Mouse (Mus musculus) naive thymus-derived CD4-positive, alpha-beta T cell, adult 2 months (primary cell): ENCODE measurements at regions not wholly inside any gene's neighbourhood (a gene's known extent, or its start where the extent isn't known, plus 50 kb on each side); places are given as distances from the start of the nearest gene placed in this dataset.

Experiments
- DNase-seq: peaks from one replicate; pipeline ENCODE4 v3.0.0-alpha.2; 2011; ENCODE audit warnings: low read depth

DNA sequence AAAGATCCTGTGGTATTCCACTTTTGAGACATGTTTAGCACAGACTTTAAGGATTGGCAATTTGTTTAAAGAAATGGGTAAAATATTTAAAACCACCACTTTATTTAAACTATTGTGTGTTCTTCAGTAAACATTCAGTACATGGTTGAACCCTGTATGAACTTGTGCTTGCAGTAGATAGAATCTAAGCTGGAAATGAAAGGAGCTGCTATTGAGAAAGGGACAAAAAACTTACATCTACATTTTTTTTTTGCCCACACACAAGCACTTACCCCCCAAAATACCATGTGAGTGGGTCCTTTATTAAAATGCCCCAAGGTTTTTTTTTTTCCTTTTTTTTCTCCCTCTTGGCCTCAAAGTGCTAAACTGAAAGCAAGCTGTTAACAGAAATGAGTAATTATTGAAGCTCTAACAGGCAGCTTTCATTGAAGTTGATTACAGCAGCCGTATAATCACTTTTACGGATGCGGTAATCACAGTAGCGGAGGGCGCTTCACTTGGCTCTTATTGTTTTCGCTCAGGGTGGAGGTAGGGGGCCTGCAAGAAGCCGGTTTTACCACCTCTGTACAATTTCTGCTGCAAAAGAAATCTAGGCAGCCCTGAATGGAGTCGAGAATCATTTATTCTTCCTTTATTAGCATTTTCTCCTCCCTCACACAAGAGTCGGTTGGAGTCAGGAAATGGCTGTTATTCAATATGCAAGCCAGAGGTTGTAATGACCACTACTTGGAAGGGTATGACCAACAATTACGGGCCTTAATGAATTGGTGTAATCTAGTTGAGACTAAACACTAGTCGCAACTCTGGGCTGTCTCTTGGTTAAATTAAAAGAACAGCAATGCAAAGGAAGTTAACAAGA lies 257.7 kb downstream of the Lmo4 start:
- no peak for DNase-seq

DNA sequence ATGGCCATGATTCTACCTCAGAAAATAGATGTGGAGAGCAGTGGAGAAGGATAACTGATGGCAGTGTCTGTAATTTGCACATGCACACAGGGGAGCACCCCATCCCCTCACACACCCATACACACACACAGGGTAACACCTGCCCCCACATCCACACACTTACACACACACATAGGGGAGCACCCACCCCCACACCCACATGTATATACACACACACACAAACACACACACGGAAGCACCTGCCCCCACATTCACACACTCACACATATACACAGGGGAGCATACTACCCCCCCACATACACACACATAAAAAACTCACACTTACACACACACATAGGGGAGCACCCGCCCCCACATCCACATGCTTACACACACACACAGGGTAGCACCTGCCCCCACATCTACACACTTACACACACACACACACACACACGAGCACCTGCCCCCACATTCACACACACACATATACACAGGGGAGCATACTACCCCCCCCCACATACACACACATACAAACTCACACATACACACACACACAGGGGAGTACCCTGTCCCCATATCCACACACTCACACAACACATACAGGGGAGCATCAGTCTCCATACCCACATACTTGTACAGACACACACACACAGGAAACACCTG lies 265.8 kb downstream of the Lmo4 start:
- no peak for DNase-seq

DNA sequence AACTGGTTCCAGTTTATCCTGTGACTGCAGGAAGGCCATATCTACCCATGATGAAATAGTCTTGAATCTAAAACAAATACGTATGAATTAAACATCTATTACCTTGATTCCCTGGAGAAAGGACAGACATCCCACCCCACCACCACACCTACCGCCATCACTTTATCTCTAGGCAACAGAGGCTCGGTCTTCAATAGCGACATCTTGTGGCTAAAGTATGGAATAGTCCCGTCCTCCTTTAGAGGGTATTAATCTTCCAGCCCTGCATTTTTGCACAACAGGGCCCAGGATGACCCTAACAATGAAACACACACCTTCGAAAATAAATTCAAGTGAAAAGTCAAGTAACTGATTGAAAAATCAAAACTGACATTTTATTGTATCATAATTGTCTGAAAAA lies 279.7 kb downstream of the Lmo4 start:
- no peak for DNase-seq

DNA sequence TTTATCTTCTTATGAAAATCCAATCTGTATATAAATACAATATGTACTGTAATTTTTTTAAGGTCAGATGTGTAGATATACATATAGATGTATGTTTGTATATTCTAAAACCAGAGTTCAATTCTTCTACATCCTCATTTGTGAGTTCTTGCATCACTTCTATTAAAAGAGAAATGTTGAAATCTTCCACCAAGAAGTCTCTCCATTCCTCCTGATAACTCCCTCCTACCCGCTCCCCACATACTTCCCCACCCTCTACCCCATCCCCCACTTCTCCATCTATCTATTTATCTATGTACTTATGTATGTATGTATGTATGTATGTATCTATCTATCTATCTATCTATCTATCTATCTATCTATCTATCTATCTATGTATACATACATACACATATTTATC lies 285.3 kb downstream of the Lmo4 start:
- no peak for DNase-seq

DNA sequence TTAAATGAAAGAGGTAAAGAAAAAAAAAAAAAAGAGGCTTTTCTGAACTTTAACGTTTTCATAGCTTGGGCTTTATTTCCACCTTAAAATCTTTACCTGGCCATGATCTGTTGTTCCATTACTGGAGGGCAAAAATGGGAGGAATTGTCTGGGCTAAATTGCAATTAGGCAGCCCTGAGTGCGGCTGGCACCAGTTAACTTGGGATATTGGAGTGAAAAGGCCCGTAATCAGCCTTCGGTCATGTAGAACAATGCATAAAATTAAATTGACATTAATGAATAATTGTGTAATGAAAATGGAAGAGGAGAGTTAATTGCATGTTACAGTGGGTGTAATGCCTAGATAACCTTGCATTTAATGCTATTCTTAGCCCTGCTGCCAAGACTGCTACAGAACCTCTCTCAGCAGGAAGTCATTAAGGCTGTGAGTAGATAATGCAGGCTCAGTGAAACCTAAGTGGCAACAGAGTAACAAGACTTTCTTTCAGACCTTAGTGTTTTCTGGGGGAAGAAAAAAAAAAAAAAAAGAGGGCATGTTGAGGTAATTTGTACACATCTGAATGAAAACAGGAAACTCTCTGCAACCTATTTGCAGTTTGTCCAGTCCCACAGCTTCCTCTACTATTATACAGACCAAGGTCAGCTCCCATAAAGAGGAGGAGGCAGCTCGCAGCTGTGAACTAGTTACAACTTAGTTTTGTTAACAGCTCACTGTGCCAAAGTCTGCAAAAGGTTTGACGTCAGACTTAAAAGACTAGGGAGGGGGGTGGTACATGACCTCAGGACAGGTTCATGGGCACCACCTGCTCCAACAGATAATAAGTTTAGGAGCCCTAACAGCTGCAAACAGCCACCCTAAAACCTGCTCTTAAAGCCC lies 290.4 kb downstream of the Lmo4 start:
- DNase-seq = no peak

DNA sequence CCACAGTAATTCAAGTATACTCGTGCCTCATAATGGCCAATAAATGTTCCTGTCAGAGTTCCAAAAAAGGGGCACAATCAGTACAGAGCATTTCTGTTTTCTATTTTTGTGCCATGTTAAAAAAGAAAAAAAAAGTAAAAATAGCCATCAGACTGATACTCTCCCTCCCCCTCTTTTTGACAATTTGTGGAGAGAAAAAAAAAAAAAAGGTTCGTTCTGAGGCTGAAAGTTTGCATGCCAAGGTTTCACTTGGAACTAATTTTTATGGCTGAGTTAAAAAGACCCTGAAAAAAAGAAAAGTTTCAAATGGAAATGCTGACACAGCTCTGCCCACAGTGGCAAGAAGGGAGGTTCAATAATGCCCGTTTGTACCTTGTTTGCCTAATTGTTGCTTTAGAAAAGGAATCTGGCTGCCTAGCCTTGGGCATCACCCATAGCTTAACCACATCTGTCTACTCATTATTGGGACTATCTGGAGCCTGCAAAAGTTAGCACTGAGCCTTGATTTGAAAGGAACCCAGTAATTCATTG lies 291.9 kb downstream of the Lmo4 start:
- DNase-seq = no peak

DNA sequence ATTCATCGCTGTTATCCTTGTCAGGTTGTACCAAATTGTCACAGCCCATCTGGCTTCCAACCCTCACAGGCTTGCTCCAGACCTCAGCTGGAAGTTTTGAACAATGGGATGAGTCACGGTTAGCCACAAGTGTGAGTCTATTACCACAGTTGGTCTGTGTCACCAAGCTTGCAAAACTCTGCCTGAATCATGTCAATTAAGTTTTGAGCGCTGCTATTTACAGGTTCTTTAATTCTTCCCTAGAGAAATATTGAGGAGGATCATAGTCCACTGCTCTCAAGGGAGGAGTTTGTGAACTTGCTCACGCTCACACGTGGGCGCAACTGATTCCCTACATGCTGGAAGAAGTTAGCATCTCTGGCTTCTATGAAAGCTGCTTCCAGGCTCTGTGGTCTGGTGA lies 292.6 kb downstream of the Lmo4 start:
- no peak for DNase-seq

DNA sequence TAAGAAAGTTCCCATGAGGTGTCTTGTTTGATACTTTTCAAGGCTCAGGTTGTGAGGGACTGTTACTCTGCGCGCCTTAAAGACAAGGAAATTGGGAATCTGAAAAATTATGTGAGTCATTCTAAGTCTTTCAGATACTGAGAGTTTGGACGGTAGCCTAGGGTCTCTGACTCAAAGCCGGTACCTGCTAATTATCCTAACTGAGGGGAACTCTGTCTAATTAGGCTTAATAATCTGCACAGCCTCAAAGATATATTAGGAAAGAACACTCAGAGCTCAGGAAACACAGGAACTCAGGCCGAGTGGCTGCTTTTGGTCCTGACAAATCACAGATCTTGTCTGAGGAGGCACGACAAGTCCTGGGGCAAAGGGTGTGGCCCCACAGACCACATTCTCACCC lies 295.7 kb downstream of the Lmo4 start:
- no peak for DNase-seq

DNA sequence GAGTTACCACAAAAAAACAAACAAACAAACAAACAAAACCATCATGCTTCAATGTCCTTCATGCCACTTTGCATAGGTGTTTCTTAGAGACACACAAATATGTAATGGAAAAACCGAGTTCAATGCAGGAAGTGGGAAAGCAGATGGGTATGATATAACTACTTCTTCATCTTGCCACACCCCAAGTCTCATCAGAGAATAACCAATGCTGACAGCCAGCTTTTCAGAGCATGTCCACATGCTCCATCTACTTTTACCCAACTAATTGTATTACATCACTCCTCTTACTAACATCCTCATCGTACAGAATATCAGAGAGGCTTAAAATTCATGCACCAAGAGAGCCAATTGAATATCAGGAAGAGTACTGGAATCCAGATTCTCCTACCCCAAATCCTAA lies 301.6 kb downstream of the Lmo4 start:
- DNase-seq = no peak

DNA sequence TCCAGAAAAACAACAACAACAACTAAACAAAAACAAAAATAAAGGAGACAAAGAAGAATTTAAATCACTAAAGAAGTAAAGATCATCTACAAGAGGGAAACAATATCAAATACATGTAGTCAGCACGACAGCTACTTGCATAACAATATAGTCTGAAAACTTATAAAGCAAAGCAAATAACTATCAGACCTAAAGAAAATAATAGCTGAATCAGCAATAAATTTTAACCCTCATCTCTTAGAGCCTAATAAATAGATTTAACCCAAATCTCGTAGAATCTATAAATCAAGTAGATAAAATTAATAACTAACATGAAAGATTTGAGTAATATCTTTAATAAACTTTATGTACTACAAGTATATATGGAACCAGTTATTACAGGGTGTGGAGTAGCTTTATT lies 324.2 kb downstream of the Lmo4 start:
- DNase-seq = no peak

DNA sequence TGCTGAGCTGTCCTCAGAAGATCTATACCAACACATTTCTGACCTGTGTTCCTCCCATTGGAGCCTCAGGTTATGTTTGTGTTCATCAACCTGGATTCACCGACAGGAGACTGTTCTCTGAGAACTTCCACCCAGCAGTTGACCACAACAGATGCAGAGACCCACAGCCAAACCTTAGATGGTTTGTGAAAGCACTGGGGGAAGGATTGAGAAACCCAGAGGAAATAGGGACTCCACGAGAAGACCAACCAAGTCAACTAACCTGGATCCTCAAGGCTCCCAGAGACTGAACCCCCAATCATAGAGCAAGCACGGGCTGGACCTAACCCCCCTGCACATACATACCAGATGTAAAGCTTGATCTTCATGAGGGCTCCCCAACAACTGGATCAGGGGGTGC lies 331.1 kb downstream of the Lmo4 start:
- no peak for DNase-seq

DNA sequence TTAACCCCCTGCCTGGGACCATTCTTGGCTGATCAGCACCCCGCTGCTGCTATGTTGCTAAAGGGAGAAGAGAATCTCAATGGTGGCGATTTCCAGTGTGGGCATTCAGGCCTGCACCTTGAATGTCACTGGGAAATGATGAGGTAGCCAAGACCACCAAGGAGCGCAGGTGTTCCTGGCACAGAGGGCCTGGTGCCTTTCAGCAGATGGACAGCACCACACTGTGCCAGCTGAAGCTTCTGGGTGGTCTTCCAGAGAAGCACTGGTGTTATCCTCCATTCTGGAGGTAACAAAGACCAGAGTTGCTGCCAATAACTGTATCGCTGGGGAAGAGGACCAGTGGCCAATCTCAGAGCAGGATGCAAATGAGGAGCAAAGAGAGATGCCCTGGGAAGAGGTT lies 338.5 kb downstream of the Lmo4 start:
- DNase-seq = no peak

DNA sequence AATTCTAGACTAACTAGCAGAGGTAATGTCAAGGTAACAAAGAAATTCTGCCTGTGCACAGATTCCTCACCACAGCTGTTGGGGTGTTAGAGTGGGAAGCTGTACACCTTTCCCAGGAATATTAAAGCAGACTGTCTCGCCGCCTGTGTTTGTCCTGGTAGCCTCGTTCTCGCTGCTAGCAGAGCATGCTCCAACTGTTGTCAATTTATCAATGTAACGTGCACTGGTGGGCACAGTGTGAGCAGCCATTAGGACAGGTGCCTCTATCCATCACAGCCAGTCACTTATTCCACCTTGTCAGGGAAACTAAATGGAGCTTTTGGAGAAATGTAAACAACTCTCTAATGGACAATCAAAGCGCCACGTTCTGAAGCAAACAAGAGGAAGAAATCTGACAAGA lies 339.4 kb downstream of the Lmo4 start:
- no peak for DNase-seq

DNA sequence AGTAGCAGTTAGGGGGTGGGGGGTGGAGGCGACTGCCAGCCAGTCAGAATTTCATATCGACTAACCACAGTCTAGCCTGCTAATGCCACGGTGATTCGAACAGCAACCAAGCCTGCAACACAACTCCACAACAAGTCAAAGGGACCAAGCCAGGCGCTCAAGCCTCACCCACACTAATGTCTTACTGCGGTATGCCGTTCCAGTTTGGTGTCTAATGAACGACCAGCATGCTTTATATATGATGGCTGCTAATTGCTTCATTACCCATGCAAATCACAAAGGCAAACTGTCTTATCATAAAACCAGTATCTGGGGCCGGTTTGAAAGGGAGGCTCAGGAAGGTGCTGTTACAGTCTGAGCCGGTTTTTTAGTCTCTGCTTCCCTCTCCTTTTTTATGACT lies 340.5 kb downstream of the Lmo4 start:
- DNase-seq = no peak

DNA sequence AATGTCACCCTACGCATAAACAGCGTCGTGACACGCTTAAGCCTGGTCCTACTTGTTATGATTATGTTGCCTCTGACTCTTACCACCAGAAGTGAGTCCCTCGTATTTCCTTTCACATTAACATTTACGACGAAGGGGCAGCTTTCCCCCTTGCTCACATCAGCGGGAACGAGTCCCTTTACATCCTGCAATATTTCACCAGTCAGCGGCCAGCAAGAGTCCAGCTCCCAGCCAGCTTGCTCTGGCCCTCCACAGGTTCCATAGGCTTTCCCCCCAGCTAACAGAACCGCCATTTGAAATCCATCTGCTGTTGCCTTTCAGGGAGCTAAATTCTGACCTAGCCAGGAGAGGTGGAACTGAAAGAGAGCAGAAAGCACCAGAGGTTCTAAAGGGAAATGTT lies 342.5 kb downstream of the Lmo4 start:
- no peak for DNase-seq

DNA sequence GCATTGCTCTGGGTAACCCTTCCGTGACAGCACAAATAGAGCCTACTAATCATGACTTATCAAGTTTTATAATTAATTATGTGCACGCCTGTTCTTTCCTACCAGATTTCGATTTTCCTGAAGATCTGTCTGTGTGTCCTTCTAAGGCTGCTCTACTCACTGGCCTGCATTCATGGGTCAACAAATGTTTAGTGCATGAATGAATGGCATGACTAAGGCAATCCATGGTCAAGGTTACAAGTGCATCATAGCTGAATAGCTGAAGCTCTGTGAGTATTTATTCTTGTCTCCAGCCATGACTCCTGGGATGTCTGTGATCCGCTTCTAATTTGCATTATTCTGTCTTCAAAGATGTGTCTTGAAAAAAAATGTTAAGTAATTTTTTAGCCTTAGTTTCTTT lies 343.2 kb downstream of the Lmo4 start:
- DNase-seq = no peak

DNA sequence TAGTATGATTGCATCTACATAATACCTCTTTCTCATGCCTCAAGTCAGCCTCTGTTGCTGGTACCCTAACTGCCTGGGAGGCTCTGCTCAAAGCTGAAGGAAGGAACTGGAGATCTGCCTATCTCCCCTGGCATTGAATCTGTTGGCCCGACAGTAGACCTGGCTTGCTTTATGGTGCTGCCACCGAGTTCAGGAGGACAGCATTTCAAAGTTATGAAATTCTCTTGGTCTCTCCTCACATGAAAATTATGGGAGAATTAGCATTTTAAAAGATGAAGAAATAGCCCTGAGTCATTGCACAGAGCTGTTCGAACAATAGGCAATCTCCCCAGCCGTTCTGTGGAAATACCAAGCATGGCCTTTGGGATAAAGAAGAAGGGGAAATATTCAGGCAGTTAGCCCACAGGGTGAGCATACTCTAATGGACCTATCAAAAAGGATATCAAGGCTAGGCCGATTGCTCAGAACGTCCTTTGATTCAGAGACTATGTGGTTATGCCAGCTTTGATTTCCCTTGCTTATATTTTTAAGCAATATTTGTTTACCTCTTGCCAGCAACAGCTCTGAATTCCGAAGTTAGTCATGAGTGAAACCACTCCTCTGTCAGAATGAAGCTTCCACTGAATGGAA lies 369.3 kb downstream of the Lmo4 start:
- no peak for DNase-seq

DNA sequence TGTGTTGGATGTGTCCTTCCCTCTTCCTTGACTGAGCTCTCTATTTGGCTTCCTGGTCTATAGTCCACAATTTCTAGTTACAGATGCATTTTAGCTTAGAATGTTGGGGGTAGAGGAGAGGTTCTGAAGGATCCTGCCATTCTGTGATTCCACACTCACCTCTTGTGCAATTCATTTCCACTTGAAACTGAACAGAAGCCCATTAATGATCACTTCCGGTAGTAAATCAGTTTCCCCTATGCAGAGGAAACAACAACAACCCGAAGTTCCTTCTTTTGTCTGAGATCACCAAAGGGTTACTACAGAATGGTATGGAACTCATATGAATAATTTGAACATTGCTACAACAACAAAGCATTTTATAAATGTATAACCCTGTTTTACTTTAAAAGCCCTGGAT lies 370.3 kb downstream of the Lmo4 start:
- DNase-seq = no peak

DNA sequence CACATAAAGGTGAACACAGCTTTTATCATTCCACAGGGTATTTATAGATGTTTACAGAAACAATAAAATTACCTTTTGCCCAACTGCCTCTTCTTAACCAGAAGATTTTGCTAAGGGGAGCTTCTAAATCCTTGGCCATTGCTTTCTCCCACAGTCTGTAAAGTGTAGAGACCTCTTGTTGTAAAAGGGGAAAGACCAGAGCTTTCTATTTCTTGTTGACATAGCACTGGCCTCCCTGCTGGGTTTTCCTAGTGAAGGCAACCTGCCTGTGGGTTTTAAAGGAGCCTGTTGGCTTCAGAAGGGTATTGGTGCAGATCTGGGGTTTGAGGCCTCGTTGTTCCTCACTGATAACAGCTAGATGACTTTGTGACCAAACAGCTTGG lies 381.6 kb downstream of the Lmo4 start:
- no peak for DNase-seq

DNA sequence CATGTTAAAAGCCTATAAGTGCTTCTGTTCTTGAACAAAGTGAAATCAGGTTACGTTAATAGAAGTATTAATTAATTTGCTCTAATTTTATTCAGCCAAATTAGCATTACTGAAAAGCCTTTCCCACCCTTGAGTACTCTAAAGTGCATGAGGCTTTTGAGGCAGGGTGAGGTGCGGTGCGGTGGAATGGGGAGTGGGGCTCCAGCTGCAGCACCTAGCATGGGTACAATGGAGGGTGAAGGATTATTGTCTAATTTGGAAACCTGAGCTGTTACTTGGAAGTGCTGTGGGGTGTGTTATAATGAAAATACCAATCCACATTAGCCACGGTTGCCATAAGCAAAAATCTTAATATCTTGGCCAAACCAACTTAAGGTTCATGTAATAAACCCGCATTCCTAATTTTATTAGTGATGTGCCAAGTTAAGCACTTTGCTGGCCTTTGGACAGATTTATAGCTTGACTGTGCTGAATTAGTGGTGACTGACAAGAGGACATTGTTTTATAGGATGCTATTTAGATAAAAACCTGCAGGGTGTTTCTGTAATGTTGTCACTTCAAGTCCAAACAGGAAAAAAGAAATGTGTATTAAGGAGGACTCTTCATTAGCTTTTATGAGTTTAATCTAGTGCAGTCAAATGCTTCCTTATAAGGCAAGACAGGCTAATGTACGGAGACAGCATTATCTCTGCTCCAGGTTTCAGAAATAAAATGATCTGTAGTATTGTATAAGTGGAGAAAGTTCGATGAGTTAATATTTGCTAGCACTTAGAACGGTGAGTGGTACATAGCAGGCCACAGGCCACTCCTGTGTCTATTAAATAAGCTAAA lies 382.2 kb downstream of the Lmo4 start:
- DNase-seq = no peak

DNA sequence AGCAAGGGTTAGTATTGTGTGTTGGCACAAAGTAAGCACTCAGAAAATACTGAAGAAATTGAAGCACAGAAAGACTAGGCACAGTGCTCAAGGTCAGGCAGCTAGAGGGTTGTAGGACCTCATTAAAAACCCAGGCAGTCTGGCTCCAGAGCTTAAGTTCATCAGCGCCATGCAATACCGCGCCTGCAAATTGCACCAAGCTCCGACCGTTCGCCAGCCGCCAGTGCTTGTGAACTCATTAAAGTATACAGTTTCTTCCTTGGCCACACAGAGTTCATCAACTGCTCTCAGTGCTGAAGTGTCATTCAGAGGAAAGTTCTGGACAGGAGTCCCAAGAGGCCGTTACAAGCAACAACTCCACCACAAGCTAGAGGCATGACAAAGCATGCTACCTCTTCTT lies 397.5 kb downstream of the Lmo4 start:
- no peak for DNase-seq
